Mouse (Mus musculus) thymus, postnatal 25 days (tissue): ENCODE measurements around the gene Ipo11.
"Not testable (repeated sequence)": the region's sequence is repeated elsewhere in the genome, so short reads cannot be mapped to it uniquely, and the experiment has no call there.

ENCODE experiments used
- DNase-seq: peaks from one replicate; pipeline ENCODE4 v3.0.0; 2022

The Ipo11 gene

DNA sequence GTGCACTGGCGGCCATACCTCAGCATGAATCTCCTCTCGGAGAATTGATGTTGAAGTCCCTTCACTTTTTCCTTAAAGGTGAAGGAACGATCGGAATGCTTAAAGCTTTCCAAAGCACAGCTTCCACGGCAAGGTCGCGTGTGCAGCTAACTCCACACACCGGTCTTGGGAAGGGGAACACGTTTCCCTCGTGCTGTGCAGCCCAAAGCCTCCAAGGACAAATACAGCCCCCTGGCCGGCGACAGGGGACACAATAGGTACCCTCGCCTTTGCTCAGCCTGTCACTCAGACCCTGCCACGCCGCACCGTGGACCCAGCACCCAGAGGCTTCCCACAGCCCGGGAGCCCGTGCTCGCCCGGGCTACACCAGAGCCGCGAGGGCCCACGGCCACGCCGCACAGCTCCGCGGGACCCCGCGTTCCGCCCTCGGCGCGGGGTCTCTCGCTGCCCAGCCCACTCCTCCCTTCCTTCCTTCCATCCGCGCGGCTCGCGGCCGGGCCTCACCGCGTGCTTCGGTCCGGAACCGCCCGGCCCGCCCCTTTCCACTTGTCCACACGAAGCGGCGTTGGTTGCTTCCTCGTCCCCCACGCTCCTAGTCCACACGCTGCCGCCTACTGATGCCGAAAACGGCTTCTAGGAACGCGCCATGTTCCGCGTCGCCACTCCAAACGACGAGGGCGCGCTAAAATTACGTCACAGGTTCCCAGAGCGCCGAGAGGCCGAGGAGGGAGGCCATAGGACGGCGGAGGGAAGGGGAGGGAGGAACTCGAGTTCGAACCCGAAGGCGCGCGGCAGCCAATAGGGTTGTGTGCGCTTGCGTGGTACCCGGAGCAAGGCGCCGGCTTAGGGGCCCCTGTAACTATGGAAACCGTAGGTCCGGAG is at the start of gene Ipo11:
Gene Ipo11, minus strand, starts transcription at position 703 of the 882 bp plus-strand sequence.
- peak; percentile 87 for DNase-seq

DNA sequence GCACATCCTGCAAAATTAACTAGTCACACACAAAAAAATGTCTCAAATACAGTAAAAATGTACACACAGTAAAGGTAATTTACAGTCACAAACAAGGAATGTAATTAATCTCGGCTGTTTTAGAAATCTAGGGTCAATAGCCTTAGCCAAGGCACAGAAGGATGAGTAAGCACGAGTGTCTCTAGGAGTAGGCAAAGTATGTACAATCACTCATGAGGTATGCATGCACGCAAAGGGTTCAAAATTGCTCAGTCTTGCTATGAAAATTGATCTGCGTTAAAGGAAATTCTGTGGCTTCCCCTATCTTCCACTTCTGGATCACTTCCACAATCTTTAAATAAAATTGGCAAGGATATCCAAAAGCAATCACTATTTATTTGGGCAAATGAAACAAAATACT is 24.7 kb upstream of the Ipo11 start:
- DNase-seq: no peak

DNA sequence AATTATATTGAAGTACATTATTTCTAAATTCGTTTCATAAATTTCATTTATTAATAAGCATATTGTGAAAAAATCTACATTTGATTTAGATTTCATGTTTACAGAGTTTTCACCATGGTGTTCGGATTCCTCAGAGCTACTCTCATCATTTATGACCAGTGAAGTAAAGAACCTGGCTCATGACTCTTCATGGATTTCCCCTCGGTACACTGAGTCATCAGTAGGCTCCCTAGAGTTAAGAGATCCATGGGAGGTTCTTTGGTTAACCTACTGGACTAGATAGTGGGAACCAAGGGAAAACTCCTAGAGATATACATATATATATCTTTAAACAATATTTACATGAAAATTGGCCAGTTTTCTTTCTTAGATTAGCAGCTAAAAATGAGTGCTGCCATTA is 23.8 kb upstream of the Ipo11 start:
- no peak for DNase-seq

DNA sequence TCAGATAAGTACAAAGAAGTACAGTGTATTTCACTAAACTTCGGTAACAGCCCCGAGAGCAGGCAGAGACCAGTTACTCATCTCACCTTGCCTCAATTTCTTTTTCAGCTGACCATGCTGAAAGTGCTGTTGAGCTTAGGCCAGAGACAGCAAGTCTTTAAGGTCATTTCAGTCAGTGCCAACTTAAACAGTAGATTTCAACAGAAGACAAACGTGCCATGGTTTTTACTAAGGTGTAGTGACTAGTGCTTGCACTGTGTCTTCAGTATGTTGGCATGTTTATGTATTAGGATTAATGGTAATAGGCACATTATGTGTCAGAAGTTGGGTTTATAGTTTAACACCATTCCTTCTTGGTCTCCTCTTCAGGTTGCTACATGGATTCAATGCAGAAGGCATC is 21.5 kb upstream of the Ipo11 start:
- no peak for DNase-seq

DNA sequence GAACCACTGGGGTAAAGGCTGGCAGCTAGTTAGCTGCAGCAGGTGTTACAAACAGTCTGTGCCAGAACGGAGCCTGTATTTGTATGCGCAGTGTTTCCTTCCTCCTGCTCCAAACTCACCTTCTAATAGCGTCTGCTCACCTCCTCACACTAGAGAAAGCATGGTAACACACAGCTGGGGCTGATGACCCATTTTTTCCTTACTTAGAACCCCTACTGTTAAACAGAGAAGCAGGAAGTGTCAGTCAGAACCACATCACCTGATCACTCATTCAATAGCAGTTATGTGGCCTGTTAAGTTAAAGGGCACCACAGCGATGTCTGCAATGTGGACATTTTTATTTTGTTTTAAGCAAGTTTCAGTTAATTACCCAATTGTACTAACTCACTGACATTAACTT is 20.8 kb upstream of the Ipo11 start:
- DNase-seq: no peak

DNA sequence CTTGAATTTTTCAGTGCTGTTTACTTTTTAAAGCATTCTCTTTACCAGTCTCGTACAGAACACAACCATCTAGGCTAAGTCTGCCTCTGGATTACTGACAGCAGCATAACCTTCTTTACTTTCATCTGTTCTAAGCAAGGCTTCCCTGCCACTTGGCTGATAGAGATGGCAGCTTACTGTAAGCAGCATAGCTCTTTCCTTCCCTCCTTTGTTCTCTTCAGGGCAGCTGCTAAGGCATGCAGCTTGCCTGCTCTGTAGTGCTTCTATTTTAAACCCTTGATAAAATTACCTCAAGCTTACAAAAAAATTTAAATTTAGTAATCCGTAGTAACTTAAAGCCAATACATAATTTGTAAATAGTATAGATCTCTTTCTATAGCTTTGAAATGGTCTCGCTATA is 18.1 kb upstream of the Ipo11 start:
- no peak for DNase-seq

DNA sequence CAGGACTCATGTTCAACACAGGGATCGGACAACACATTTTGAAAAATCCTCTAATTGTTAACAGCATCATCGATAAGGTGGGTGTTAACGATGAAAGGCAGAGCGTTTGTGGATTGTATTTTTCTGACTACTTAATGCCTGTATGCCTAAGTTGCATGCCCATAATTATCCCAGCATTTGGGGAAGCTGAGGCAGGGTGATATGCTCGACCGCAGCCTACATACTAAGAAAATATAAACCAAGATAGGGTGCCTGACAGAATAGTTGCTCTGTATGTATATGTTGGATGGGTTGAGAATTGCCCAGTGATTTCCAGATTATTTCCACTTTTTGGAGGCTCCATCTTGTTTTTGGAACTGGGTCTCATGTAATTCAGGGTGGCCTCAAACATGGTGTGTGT is 10.8 kb upstream of the Ipo11 start:
- no peak for DNase-seq

DNA sequence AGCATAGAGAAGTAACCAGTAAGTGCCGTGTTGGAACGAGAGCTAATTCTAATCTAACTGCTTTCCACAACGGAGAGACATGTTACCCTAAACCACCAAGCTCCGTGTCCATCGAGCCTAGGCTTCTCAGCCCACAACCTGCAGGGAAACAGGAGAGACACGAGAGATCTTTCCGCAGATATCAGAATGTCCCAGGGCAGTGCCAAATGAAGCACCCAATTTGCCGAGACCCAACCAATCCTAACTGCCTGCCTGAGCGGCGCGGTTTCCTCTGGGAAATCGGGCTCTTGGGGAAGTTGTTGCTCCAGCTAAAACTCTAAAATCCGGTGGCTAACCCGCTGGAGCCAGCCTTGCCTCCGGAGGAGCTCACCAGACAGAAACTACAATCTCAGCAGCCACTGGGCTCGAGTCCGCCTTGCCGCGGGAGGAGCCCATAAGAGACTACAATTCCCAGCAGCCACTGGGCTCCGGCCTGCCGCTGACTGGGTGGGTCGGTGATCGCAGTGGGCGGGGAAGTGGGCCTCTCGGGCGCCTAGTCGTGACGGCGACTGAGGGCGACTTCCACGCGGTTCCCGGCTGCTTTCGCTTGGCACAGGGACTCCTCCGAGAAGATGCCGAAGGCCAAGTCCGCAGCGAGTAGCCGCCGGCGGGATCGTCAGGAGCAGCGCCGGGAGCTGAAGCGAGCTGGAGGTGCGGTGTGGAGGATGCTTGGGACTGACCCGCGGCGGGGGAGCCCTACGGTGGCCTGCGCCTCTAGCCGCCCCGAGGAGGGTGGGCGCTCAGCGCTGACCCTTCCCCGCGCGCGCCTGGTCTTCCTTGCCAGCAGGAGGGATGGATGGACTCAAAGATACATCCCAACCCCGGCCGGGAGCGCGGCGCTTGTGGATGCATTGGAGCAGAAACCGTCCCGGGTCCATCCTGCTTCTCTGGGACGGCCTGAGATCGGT is 10.1 kb upstream of the Ipo11 start, which contains the start of gene Dimt1:
Gene Dimt1, plus strand, starts transcription at position 534 of the 947 bp plus-strand sequence.
- peak; percentile 92 for DNase-seq

DNA sequence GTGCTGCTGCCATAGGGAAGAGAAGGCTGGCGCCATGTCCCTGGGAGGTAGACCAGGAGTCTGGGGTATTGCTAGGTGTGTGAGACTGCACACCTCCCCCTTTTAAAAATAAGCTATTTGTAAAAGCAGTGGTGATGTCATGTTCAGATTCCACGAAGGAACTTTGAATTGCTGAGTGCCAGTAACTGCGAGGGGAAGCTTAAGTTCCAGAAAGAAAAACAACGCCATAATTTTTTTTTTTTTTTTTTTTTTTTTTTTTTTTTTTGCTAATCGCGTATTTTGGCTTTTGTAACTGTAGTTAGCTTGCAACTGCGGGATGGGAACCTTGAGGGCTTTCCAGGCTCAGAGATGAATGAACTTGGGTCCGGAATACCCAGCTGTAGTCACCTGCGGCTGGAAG is 8.8 kb upstream of the Ipo11 start:
- no peak for DNase-seq

DNA sequence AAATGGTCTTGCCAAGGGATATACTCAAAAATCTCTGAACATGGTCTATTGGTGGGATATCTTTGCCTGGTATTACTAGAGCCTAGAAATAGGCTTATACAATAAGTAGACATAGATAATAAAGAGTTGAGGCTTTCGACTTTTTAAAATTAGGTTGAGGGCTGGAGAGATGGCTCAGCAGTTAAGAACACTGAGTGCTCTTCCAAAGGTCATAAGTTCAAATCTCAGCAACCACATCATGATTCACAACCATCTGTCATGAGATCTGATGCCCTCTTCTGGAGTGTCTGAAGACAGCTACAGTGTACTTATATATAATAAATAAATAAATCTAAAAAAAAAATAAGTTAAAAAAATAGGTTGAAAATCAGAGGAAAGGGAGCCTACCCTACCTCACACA is 6.0 kb upstream of the Ipo11 start:
- no peak for DNase-seq

DNA sequence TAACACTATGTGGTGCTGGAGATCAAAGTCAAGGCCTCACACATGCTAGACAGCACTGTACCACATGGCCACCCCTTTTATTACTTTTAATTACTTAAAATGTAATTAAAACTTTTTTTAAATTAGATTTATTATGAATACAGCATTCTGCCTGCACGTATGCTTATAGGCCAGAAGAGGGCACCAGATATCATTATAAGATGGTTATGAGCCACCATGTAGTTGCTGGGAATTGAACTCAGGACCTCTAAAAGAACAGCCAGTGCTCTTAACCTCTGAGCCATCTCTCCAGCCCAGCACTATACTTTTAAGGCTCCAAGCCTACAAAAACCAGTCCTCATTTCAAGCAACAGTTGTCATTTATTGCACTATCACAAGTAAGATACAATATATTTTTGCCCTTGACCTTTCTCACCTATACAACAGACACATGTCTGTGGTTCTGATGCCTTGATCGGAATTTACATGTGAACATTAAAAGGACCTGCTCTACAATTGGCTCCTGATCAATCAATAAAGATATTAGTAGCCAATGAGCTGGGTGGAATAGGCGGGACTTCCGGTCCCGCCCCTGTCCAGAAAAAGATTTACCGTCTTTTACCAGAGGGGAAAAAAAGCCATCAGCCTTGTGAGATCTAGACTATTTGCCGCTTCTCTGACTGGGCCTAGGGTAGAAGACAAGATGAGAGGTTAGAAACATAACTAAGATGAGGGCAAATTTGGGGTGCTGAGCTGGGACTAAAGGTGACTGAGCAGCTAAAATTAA is 4.6 kb upstream of the Ipo11 start:
- no peak for DNase-seq

DNA sequence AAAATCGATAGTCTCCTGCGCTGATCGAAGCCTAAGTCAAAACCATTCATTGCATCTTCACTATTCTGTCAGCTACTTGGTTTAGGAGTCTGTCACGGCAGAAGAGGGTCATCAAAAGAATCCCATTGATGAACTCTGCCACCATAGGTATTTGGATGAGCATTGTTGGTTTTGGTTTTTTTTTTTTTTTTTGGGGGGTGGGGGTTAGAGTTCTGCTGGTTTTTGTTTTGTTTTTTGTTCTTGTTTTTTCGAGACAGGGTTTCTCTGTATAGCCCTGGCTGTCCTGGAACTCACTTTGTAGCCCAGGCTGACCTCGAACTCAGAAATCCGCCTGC is 347 bp upstream of the Ipo11 start:
- DNase-seq: no peak

DNA sequence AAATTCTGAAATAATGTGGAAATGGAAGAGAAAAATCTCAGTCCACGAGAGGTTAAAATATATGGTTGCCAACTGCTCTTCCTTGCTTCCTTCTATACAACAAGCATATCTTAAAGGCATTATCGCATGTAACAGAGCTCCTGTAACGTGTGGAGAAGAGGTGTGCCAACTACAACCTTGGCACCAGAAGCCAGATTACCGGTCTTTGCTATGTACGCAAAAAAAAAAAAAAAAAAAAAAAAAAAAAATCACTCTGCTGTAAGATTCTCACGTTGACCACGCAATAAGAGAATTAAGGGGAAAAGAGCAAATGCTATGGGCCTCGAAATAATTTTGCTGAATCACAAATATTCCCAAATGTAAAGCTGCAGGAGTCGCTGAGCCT is 895 bp downstream of the Ipo11 start:
- no peak for DNase-seq

DNA sequence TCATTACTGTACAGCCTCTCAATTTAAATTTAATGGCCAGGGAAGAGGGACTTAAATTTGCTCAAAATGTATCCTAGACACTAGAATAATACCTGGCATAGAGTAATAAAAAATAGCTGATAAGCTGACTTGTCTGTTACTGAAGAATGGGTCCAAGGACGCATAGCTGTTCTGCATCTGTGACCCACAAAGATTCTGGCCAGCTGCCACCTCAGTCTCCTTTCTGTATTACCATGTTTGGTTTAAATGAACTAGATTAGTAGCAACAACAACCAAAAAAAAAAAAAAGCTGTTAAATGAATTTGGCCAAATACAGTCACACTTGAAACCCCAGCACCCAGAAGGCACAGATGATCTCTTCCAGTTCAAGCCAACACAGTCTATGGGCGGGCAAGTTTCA is 7.6 kb downstream of the Ipo11 start:
- DNase-seq: no peak

DNA sequence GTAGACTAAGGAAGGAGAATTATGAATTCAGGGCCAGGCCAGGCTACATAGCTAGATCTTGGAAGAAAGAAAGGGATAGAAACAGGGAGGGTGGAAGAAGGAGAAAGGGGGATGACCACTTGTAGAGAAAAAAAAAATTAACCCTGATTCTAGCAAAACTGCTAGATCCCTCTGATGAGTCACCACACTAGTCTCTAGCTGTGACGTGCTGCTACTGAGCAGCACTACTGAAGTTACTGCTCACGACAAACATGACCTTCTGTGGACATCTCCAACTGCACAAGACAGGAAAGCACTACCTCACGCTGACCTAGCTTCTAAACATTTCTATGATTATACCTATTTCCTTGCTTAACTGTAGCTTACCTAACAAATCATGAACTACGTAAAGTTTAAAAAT is 8.5 kb downstream of the Ipo11 start:
- no peak for DNase-seq

DNA sequence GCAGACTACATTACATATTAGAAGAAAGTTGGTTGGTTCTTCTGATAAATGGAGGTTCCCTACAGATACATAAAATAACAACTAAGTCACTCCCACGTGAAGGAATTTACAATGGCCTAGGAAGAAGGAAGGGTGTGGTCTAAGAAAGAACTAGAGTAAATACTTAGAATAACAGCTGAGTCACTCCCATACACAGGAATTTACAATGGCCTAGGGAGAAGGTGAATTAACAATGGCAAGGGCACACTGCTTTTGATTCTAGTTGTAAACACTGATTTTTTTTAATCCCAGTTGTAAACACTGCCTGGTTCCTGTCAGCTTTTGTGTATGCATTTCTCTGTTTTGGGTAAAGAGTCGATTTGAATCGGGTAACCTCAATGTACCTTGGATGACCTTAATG is 10.8 kb downstream of the Ipo11 start:
- not testable (repeated sequence) for DNase-seq

DNA sequence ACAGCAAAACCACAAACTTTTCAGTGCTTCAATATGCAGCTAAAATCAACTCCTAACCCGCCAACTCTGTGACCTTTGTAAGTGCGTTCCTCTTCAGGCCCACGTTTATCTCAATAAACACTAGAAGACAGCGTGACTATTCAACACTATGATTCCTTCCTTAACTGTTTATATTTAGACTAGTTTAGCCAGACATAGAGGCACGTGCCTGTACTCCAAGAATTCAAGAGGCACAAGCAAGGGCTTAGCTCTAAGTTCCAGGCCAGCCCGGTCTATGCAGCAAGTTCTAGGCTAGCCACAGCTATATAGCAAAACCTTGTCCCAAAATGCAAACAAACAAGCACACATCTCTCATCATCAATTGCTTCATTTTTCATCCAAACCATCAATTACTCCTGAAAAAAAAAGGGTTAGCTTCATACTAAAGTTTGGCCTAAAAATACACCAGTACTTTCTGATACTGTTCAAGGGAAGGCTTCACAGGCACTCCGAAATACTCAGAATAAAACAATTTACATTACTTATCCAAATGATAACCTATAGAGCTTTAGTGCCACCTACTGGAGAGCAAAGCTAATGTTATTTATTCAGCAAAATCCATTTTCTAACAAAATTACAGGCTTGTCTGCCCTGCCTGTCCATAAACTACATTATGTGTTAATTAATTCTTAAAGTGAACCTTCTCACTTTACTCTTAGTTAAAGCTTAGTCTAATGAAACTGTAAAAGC is 18.3 kb downstream of the Ipo11 start:
- DNase-seq: no peak

DNA sequence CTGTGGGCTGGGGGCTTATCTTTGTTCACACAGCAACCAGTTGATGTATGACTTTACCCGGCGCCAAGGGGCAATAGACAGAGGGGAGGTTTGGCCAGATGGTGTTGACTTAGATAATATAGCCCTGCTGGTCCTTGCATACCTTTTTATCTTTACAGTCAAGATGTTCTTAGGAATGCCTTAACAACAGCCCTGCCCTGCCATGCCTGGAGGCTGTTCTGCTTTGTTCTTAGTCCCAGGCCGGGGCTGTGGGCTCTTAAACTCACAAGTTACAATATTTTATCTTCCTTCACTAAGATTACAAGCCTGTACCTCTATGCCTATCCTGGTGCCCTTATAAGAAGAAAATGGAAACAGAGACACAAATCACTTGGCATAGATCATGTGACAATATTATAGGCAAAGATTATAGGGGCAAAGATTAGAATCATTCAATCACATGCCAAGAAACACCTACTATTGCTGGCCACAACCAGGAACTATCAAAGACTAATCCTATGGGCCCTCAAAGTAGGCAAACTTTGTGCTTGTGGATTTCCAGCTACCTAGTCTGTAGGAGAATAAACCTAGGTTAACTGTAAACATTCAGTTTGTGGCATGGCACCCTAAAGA is 23.5 kb downstream of the Ipo11 start:
- DNase-seq: no peak

DNA sequence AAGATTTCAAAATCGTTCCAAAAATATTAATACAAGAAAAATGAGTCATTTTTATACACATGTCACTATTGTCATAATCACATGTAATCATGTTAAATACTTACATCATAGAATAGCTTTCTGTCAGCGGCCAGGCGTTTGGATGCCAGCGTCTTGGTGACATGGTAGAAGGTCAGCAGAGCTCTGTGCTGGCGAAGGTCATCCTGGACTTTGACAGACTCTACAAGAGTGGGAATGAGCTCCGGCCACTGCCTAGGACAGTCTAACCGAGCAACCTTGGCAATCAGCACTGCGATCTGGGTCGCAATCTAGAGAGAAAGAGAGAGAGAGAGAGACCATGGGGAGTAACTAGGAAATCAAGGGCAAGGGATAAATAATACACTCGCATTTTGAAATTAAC is 26.7 kb downstream of the Ipo11 start:
- DNase-seq: no peak

DNA sequence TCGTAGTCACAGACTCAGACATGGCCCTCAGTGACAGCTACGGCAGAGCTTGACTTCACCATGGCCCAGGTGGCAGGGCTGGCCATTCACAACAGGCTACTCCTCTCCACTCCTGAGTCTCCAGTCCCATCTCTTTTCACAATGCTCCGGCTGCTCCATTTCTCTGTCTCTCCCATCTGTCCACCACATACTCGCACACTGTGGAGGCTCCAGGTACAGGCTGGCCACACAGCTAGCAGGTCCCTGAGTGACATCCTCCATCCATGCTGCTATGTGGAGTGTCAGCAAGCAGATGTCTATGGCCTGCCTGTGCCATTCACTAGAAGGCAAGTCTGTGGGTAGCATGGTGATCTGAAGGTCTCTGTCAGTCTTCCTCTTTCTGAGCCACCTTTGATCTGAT is 29.5 kb downstream of the Ipo11 start:
- no peak for DNase-seq

DNA sequence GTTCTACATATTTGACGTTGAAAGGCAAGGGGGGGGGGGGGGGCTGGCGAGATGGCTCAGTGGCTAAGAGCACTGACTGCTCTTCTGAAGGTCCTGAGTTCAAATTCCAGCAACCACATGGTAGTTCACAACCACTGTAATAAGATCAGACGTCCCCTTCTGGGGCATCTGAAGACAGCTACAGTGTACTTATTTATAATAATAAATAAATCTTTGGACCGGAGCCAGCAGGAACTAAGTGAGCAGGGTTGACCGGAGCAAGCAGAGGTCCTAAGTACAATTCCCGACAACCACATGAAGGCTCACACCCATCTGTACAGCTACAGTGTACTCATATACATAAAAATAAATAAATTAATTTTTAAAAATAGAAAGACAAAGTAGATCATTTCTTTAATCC is 31.6 kb downstream of the Ipo11 start:
- DNase-seq: not testable (repeated sequence)

DNA sequence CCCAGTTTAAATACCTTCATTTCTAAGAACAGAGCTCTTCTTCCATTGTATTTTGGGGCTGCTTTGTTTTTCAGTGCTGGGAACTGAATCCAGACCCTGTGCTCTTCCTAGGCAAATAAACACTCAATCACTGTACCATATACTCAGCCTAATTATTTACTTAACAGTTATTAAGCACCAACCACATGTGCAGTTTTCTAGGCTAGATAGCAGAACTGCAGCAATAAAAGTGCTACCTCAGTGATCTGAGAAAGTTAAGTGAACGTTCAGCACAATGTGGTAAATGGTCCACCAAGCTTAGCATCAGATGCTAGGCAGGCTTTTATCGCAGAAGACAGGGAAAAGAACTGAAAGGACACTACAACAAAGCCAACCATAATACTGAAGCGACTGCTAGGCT is 32.1 kb downstream of the Ipo11 start:
- no peak for DNase-seq
